Mouse (Mus musculus) hindbrain, embryonic 12.5 days (tissue): Measurements from ENCODE around the gene Vwce. TPM values are rescaled to one million over a fixed set of nuclear protein-coding genes. Genes with fewer than 3 reads are reported as not detected.
A peak's percentile ranks its signal among the peaks of the same experiment; 100 is the strongest.

Experiments
- ATAC-seq: fragments of 200-750 bp; cut with Nextera tagmentation; 2 replicates; pipeline ENCODE4 v1.8.0; 2017; ENCODE audit warnings: moderate TSS enrichment; ENCODE audit not compliant: low FRiP score
- H3K27ac ChIP-seq: fragments of 300-500 bp; sonication (generic); 2 replicates; pipeline ENCODE4 v1.5.1; 2016; ENCODE audit warnings: mild to moderate bottlenecking
- H3K27me3 ChIP-seq: fragments of 300-500 bp; sonication (generic); 2 replicates; pipeline ENCODE4 v1.6.1; 2016; ENCODE audit warnings: mild to moderate bottlenecking
- H3K36me3 ChIP-seq: fragments of 300-500 bp; sonication (generic); 2 replicates; pipeline ENCODE4 v1.6.1; 2016; ENCODE audit warnings: mild to moderate bottlenecking
- H3K4me1 ChIP-seq: fragments of 300-500 bp; sonication (generic); 2 replicates; pipeline ENCODE4 v1.6.1; 2016
- H3K4me2 ChIP-seq: fragments of 300-500 bp; sonication (generic); replicated peaks from 2 replicates; pipeline ENCODE4 v1.6.1; 2016; ENCODE audit warnings: mild to moderate bottlenecking
- H3K4me3 ChIP-seq: fragments of 300-500 bp; sonication (generic); 2 replicates; pipeline ENCODE4 v1.5.1; 2016; ENCODE audit warnings: mild to moderate bottlenecking
- H3K9ac ChIP-seq: fragments of 300-500 bp; sonication (generic); 2 replicates; pipeline ENCODE4 v1.6.1; 2016; ENCODE audit warnings: mild to moderate bottlenecking, moderate library complexity
- H3K9me3 ChIP-seq: fragments of 300-500 bp; sonication (generic); replicated peaks from 2 replicates; pipeline ENCODE4 v1.6.1; 2016; ENCODE audit warnings: mild to moderate bottlenecking
- WGBS: fragments of 180-500 bp; shearing (Covaris S2); methylation state at CpG from one replicate; pipeline ENCODE4 v1.1.7; 2016; 5-methylcytosine and 5-hydroxymethylcytosine counted together
- polyA plus RNA-seq: library from polyadenylated mRNA; unstranded; fragments of >200 nt; fragmentation: Nextera tagmentation; extraction: Ambion mirVana; gene quantifications from 2 replicates; pipeline ENCODE4 v1.2.1, GENCODE M21; 2016

Vwce gene
- 0.48 and 0.74 TPM in 2 replicates for polyA plus RNA-seq

- Histone ChIP-seq H3K4me1 (peaks cover 14% of the 10 kb centered on the region), H3K4me3 (peak within 1 kb of the TSS; percentile 37)
- 1% methylated on average over 32 of the region's 32 CpGs for whole genome bisulfite sequencing
Observed at GRCm38 (mm10) chr19:10634106-10634871, at the start of gene Vwce. Vwce (plus strand) TSS chr19:10634213.

GRCm38 (mm10) chr19:10585112-10585511 is 48.9 kb upstream of the Vwce start:
- Histone ChIP-seq H3K36me3 (peaks cover 14% of the 10 kb centered on the region), H3K4me2 (no peak overlapping the region), H3K27ac (no peak overlapping the region), H3K4me1 (no peaks in the 10 kb centered on the region), H3K9me3 (no peaks in the 10 kb centered on the region), H3K4me3 (no peak overlapping the region), H3K27me3 (no peaks in the 10 kb centered on the region), H3K9ac (no peak overlapping the region)
- ATAC-seq, result no peak
- WGBS, result 89% methylated on average over 8 of the region's 8 CpGs

More at GRCm38 (mm10) chr19:10634106-10634871, at the start of gene Vwce:
- peak; percentile 87 for ATAC-seq
- no peak within 1 kb of the TSS for H3K27ac ChIP-seq
- peak within 1 kb of the TSS; percentile 60 for H3K9ac ChIP-seq
- H3K9me3 ChIP-seq, result no peaks in the 10 kb centered on the region
- peak within 1 kb of the TSS; percentile 84 for H3K4me2 ChIP-seq
- peaks cover 21% of the 10 kb centered on the region for H3K36me3 ChIP-seq
- peaks cover 10% of the 10 kb centered on the region; the same call in 1 of the 2 replicates for H3K27me3 ChIP-seq

- peaks cover 19% of the 10 kb centered on the region for H3K36me3 ChIP-seq
- no peak overlapping the region for H3K27ac ChIP-seq
- H3K27me3 ChIP-seq, result no peaks in the 10 kb centered on the region
- H3K4me1 ChIP-seq, result no peaks in the 10 kb centered on the region
- H3K9me3 ChIP-seq, result no peaks in the 10 kb centered on the region
- ATAC-seq, result no peak
- 97% methylated on average over 7 of the region's 8 CpGs for WGBS
- no peak overlapping the region for H3K4me2 ChIP-seq
- no peak overlapping the region for H3K9ac ChIP-seq
- no peak overlapping the region for H3K4me3 ChIP-seq
Observed at GRCm38 (mm10) chr19:10587231-10587630, 46.8 kb upstream of the Vwce start.

GRCm38 (mm10) chr19:10589127-10589857 is 44.7 kb upstream of the Vwce start:
- H3K27ac ChIP-seq, result 0 out of 2 replicates have a peak overlapping the region, but pooled peaks have one; percentile 0
- WGBS, result 67% methylated on average over 5 of the region's 5 CpGs
- no peaks in the 10 kb centered on the region for H3K9me3 ChIP-seq
- no peaks in the 10 kb centered on the region for H3K27me3 ChIP-seq
- ATAC-seq, result no peak
- H3K9ac ChIP-seq, result no peak overlapping the region; the same call in 1 of the 2 replicates
- H3K4me1 ChIP-seq, result no peaks in the 10 kb centered on the region
- H3K4me3 ChIP-seq, result no peak overlapping the region
- H3K4me2 ChIP-seq, result no peak overlapping the region
- peaks cover 34% of the 10 kb centered on the region for H3K36me3 ChIP-seq

- Histone ChIP-seq H3K27me3 (no peaks in the 10 kb centered on the region), H3K4me3 (no peak overlapping the region), H3K9me3 (no peaks in the 10 kb centered on the region), H3K4me2 (no peak overlapping the region), H3K4me1 (no peaks in the 10 kb centered on the region), H3K27ac (no peak overlapping the region), H3K9ac (no peak overlapping the region), H3K36me3 (peaks cover 43% of the 10 kb centered on the region)
- no peak for ATAC-seq
- 68% methylated on average over 3 of the region's 3 CpGs for WGBS
Observed at GRCm38 (mm10) chr19:10590301-10590700, 43.7 kb upstream of the Vwce start.

- Histone ChIP-seq H3K27me3 (no peaks in the 10 kb centered on the region), H3K9me3 (no peaks in the 10 kb centered on the region), H3K4me2 (no peak overlapping the region), H3K4me3 (no peak overlapping the region), H3K4me1 (no peaks in the 10 kb centered on the region), H3K36me3 (peaks cover 54% of the 10 kb centered on the region), H3K27ac (no peak overlapping the region), H3K9ac (no peak overlapping the region)
- WGBS, result 93% methylated on average over 6 of the region's 6 CpGs
- ATAC-seq, result no peak
Observed at GRCm38 (mm10) chr19:10591659-10592377, 42.2 kb upstream of the Vwce start.

GRCm38 (mm10) chr19:10598188-10598587 is 35.8 kb upstream of the Vwce start:
- WGBS, result 42% methylated on average over 3 of the region's 3 CpGs
- no peak overlapping the region for H3K4me2 ChIP-seq
- no peaks in the 10 kb centered on the region for H3K9me3 ChIP-seq
- peaks cover 9% of the 10 kb centered on the region for H3K4me1 ChIP-seq
- no peak for ATAC-seq
- no peaks in the 10 kb centered on the region for H3K27me3 ChIP-seq
- peaks cover 32% of the 10 kb centered on the region for H3K36me3 ChIP-seq
- H3K27ac ChIP-seq, result no peak overlapping the region
- no peak overlapping the region for H3K9ac ChIP-seq
- no peak overlapping the region for H3K4me3 ChIP-seq

GRCm38 (mm10) chr19:10599648-10600047 is 34.4 kb upstream of the Vwce start:
- no peaks in the 10 kb centered on the region for H3K9me3 ChIP-seq
- no peak overlapping the region for H3K9ac ChIP-seq
- WGBS, result 98% methylated on average over 2 of the region's 2 CpGs
- H3K27me3 ChIP-seq, result no peaks in the 10 kb centered on the region
- peaks cover 14% of the 10 kb centered on the region for H3K4me1 ChIP-seq
- H3K36me3 ChIP-seq, result peaks cover 20% of the 10 kb centered on the region
- H3K27ac ChIP-seq, result no peak overlapping the region
- no peak for ATAC-seq
- H3K4me2 ChIP-seq, result no peak overlapping the region
- no peak overlapping the region for H3K4me3 ChIP-seq

GRCm38 (mm10) chr19:10602247-10602769 is 31.7 kb upstream of the Vwce start:
- WGBS, result 3% methylated on average over 6 of the region's 6 CpGs
- H3K9ac ChIP-seq, result peak overlapping the region; percentile 78
- H3K36me3 ChIP-seq, result peaks cover 3% of the 10 kb centered on the region; the same call in 1 of the 2 replicates
- peak; percentile 55 for ATAC-seq
- H3K4me3 ChIP-seq, result peak overlapping the region; percentile 32
- H3K27ac ChIP-seq, result peak overlapping the region; percentile 94
- peak overlapping the region; percentile 54 for H3K4me2 ChIP-seq
- no peaks in the 10 kb centered on the region for H3K9me3 ChIP-seq
- H3K4me1 ChIP-seq, result peaks cover 26% of the 10 kb centered on the region
- H3K27me3 ChIP-seq, result no peaks in the 10 kb centered on the region

- WGBS, result 1% methylated on average over 9 of the region's 9 CpGs
- Histone ChIP-seq H3K27me3 (no peaks in the 10 kb centered on the region), H3K36me3 (peaks cover 8% of the 10 kb centered on the region), H3K4me3 (peak overlapping the region; percentile 32), H3K9me3 (no peaks in the 10 kb centered on the region), H3K9ac (peak overlapping the region; percentile 78), H3K4me1 (peaks cover 26% of the 10 kb centered on the region), H3K27ac (peak overlapping the region; percentile 94), H3K4me2 (peak overlapping the region; percentile 54)
- peak; percentile 72 for ATAC-seq
Observed at GRCm38 (mm10) chr19:10602787-10603186, 31.2 kb upstream of the Vwce start.

- Histone ChIP-seq H3K9ac (peak overlapping the region; percentile 90), H3K4me2 (peak overlapping the region; percentile 62; the same call in 1 of the 2 replicates), H3K9me3 (no peaks in the 10 kb centered on the region), H3K4me3 (no peak overlapping the region), H3K27me3 (no peaks in the 10 kb centered on the region), H3K4me1 (peaks cover 30% of the 10 kb centered on the region), H3K36me3 (peaks cover 16% of the 10 kb centered on the region), H3K27ac (no peak overlapping the region; the same call in 1 of the 2 replicates)
- 85% methylated on average over 18 of the region's 18 CpGs for WGBS
- no peak for ATAC-seq
Observed at GRCm38 (mm10) chr19:10603660-10604523, 30.1 kb upstream of the Vwce start.
